Mouse (Mus musculus) E14TG2a.4 (cell line): ENCODE data around the gene Hcn3.
A peak's percentile ranks its signal among the peaks of the same experiment; 100 is the strongest.

Source experiments
- H3K27me3 ChIP-seq: 2 replicates; pipeline ENCODE4 v1.6.1; 2014; ENCODE audit warnings: low read length, control low read depth; ENCODE audit not compliant: insufficient read depth
- H3K36me3 ChIP-seq: 2 replicates; pipeline ENCODE4 v1.6.1; 2014; ENCODE audit warnings: low read length, control low read depth; ENCODE audit not compliant: insufficient read depth
- H3K4me1 ChIP-seq: replicated peaks from 2 replicates; pipeline ENCODE4 v1.6.1; 2014; ENCODE audit warnings: low read depth, low read length, control low read depth
- H3K4me3 ChIP-seq: replicated peaks from 2 replicates; pipeline ENCODE4 v1.5.1; 2014; ENCODE audit warnings: mild to moderate bottlenecking, low read length
- H3K9me3 ChIP-seq: 2 replicates; pipeline ENCODE4 v1.6.1; 2014; ENCODE audit warnings: low read length, control low read depth
- CTCF ChIP-seq: conservative IDR thresholded peaks from 2 replicates; pipeline ENCODE4 v1.5.1; 2014; ENCODE audit warnings: low read length
- NANOG ChIP-seq: IDR thresholded peaks from 2 replicates; pipeline ENCODE4 v1.6.1; 2014; ENCODE audit warnings: borderline replicate concordance, low read length, mixed read lengths
- POU5F1 ChIP-seq: IDR thresholded peaks from 2 replicates; pipeline ENCODE4 v1.6.1; 2014; ENCODE audit warnings: low read length, borderline replicate concordance

Gene Hcn3

GRCm38 (mm10) chr3:89101459-89101811 lies 58.6 kb downstream of the Hcn3 start:
- Histone ChIP-seq H3K4me3 (peak overlapping the region; percentile 91), H3K4me1 (peaks cover 39% of the 10 kb centered on the region), H3K36me3 (peaks cover 45% of the 10 kb centered on the region), H3K27me3 (no peaks in the 10 kb centered on the region), H3K9me3 (no peaks in the 10 kb centered on the region)
- no peak for TF ChIP-seq NANOG
- TF ChIP-seq POU5F1: no peak
- TF ChIP-seq CTCF: no peak

GRCm38 (mm10) chr3:89100811-89101210 lies 59.2 kb downstream of the Hcn3 start, which contains the start of gene Gm43738:
Gene Gm43738 (minus strand): TSS chr3:89101099.
- TF ChIP-seq POU5F1: no peak
- no peak for TF ChIP-seq CTCF
- Histone ChIP-seq H3K9me3 (no peaks in the 10 kb centered on the region), H3K4me3 (peak within 1 kb of the TSS; percentile 91), H3K36me3 (peaks cover 52% of the 10 kb centered on the region), H3K4me1 (peaks cover 45% of the 10 kb centered on the region), H3K27me3 (no peaks in the 10 kb centered on the region)
